Mouse (Mus musculus) neutrophil, adult 5-6 weeks (primary cell): ENCODE measurements around the gene Gm21304. TPM values are rescaled to one million over a fixed set of nuclear protein-coding genes. Genes with fewer than 3 reads are reported as not detected.
"Not testable (repeated sequence)": the region's sequence is repeated elsewhere in the genome, so short reads cannot be mapped to it uniquely, and the experiment has no call there.

ENCODE experiments used
- ATAC-seq: fragments of 151-379, 151-347 bp; 2 replicates; pipeline ENCODE4 v1.8.0; 2017; ENCODE audit warnings: mild to moderate bottlenecking, moderate TSS enrichment; ENCODE audit not compliant: insufficient number of reproducible peaks, poor library complexity, low FRiP score, severe bottlenecking; ENCODE audit errors: extremely low read depth
- total RNA-seq: library from RNA; stranded (forward); fragments of 200-1000 nt; gene quantifications from 2 replicates; pipeline ENCODE4 v1.2.3, GENCODE M21; 2017

Gene Gm21304
- not detected in 2 replicates for total RNA-seq

- ATAC-seq = not testable (repeated sequence)
Measured at GRCm38 (mm10) chr10:104168215-104168614, at the start of gene Gm21304. TSS of gene Gm21304 (plus strand) at chr10:104168515.

GRCm38 (mm10) chr10:104142687-104143086 is 25.6 kb upstream of the Gm21304 start, which contains the start of gene Gm21293:
TSS of gene Gm21293 (plus strand) at chr10:104142987.
- not testable (repeated sequence) for ATAC-seq

- not testable (repeated sequence) for ATAC-seq
Measured at GRCm38 (mm10) chr10:104151197-104151596, 17.1 kb upstream of the Gm21304 start, which contains the start of gene Gm6763. TSS of gene Gm6763 (plus strand) at chr10:104151497.

- ATAC-seq = not testable (repeated sequence)
Measured at GRCm38 (mm10) chr10:104159706-104160105, 8.6 kb upstream of the Gm21304 start, which contains the start of gene Gm8764. TSS of gene Gm8764 (plus strand) at chr10:104160006.

- not testable (repeated sequence) for ATAC-seq
Measured at GRCm38 (mm10) chr10:104176724-104177123, 8.4 kb downstream of the Gm21304 start, which contains the start of gene Gm21312. TSS of gene Gm21312 (plus strand) at chr10:104177024.

- ATAC-seq = not testable (repeated sequence)
Measured at GRCm38 (mm10) chr10:104185233-104185632, 16.9 kb downstream of the Gm21304 start, which contains the start of gene Gm20765. TSS of gene Gm20765 (plus strand) at chr10:104185533.

- not testable (repeated sequence) for ATAC-seq
Measured at GRCm38 (mm10) chr10:104193742-104194141, 25.4 kb downstream of the Gm21304 start, which contains the start of gene Gm4340. TSS of gene Gm4340 (plus strand) at chr10:104194042.

GRCm38 (mm10) chr10:104209655-104210054 is 41.3 kb downstream of the Gm21304 start:
- no peak for ATAC-seq

- no peak for ATAC-seq
Measured at GRCm38 (mm10) chr10:104210268-104210990, 42.1 kb downstream of the Gm21304 start.

- ATAC-seq = no peak
Measured at GRCm38 (mm10) chr10:104214527-104214926, 46.2 kb downstream of the Gm21304 start.

Other genes starting within 250 kb of the Gm21304 start
- gene Gm21293, start 25.5 kb upstream of the Gm21304 start, total RNA-seq = not detected in 2 replicates
- not detected in 2 replicates for gene Gm6763, start 17.0 kb upstream of the Gm21304 start, total RNA-seq
- not detected in 2 replicates for gene Gm8764, start 8.5 kb upstream of the Gm21304 start, total RNA-seq
- not detected in 2 replicates for gene Gm21312, start 8.5 kb downstream of the Gm21304 start, total RNA-seq
- gene Gm20765, start 17.0 kb downstream of the Gm21304 start, total RNA-seq = not detected in 2 replicates
- not detected in 2 replicates for gene Gm4340, start 25.5 kb downstream of the Gm21304 start, total RNA-seq